Mouse (Mus musculus) thymus, postnatal 10 days (tissue): Measurements from ENCODE around the gene Arrdc2.

Experiments used
- DNase-seq, 2 experiments: peaks; one replicate each; pipeline ENCODE4 v3.0.0; 2021; ENCODE audit warnings: low spot score in 2 of 2

Gene Arrdc2

DNA sequence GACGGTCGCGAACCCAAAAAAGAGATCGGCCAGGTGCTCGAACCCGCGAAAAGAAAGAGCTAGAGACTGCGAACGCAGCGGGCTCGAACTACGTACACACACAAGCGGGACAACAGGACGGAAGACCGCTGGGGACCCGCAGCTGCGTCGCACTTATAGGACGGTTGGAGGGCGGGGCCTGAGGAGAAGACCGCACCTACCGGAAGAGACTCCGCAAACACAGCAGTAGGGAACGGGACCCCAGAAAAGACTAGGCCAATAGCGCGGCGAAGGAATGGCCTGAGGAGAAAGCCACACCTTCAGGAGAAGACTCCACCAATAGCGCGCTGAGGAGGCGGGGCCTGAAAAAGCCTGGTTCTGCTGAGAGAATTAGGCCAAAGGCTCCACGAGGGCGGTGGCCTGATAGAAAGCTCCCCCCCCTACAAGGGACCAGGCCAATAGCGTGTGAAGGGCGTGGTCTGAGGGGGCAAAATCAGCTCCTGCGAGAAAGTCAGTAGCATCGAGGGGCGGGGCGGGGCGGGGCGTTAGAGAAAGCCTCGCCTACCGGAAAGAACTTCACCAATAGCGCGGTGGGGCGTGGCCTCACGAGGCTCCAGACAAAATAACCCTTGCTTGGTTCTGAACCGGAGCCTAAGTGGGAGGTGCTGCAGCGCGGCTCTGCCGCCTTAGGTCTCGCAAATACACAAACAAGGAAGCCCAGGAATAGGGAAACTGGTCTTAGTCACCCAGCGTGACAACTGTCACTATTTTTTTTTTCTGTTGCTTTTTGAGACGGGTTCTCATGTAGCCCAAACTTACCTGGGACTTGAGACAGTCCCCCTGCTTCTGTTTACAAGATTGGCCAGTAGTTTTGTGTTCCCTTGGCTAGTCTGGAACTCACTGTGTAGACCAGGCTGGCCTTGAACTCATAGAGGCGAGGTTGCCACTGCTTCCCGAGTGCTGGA lies at the start of gene Arrdc2:
TSS of gene Arrdc2 (minus strand) at position 313 of the 944 bp plus-strand sequence.
- DNase-seq: peak; percentile 98 to 100

DNA sequence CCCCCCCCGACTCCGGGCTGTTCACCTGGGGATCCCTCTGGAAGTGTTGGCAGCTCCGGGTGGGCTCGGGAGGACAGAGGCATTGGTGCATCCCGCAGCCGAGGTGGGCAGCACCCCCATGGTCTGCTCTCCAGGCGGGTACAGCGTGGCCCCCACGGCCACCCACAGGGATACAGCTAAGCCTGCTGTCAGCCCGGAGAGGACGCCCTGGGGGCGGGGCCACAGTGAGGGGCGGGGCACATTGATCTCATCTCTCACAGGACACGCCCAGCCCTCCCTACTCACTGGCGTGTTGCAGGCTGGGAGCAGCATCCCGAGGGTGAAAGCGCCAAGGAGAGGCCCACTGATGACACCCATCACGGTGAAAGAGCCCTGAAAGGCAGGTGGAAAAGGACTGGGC lies 48.1 kb upstream of the Arrdc2 start:
- no peak for DNase-seq

DNA sequence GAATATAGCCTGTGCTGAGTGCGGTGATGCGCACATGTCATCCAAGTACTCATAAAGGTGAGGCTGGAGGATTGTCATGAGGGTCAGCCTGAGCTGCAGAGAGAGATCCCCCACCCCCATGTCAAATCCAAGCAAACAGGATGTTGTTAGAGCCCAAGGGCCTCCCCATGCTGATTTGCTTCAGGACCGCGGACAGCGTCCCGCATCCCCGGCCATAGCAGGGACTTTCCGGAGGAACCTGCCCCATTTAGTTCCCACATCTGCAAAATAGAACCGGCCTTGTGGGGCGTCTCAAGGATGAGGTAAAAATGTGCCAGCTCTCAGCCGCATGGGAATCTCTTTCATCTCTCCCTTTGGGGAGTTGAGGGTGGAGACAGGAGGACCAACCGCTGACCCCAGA lies 46.1 kb upstream of the Arrdc2 start:
- no peak for DNase-seq

DNA sequence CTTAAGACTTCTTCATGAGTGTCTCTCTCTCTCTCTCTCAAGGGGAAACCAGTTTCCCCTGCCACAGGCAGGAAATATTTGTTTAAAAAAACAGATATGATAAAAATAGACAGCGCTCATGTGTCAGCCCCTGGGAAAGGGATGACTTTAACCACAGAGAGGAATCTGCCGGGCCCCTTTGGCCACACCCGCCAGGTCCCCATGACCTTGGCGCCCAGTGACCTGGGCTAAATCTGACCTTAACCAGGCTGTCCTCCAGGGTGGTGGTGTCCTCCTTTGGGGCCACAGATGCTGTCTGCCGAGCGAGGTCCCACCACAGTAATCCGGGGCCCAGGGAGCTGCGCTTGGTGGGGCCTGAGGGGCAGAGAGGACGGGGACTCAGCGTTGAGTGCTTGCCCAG lies 45.2 kb upstream of the Arrdc2 start:
- no peak for DNase-seq

DNA sequence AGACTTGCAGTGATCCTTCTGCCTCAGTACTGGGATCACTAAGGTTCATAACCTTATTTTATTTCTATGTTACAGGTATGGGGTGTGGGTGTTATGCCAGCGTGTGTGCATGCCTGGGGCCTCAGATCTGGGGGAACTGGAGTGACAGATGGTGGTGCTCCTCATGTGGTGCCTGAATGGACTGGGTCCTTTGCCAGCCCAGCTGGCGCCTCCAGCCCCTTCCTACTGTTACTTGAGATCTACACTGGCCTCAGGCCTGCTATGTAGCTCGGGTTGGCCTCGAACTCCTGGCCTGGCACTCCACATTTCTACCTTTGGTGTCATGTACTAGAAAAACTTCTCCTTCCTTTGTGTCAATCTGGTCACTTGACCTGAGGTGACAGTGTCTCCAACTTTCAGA lies 44.7 kb upstream of the Arrdc2 start:
- DNase-seq: no peak

DNA sequence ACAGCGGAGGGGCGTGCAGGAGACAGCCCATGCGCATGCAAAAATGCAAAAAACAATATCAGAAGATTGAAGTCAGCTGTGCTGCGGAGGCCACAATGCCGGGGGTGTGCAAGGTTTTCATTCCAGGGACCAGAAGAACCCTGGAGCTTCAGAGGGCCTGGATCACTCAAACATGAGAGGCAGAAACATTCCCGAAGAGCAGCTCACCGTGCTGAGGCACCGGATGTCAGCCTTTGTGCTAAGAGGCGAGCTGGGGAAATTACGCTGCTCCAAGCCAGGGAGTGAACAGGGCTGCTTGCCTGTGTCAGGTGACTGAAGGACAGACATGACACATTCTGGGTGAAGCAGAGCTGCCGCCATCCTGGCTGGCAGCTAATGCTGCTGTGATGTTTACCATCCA lies 41.0 kb upstream of the Arrdc2 start:
- DNase-seq: no peak

DNA sequence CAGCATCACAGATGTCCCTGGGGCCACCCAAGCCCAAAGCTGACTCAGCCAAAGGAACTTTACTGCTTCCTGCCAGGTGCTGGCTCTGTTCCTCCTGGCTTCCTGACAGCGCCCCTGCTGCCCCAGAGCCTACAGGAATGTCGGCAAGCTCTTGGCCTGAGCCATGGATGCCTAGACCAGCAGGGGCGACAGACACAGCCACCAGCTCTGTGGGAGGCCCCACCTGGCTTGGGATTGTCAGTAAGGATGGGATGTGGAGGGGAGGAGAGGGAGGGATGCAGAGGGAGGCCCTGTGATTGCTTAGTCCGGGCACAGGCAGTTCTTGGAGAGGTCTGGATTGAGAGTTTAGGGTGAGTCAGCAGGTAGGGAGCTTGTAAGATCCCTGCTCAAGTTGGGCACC lies 40.6 kb upstream of the Arrdc2 start:
- no peak for DNase-seq

DNA sequence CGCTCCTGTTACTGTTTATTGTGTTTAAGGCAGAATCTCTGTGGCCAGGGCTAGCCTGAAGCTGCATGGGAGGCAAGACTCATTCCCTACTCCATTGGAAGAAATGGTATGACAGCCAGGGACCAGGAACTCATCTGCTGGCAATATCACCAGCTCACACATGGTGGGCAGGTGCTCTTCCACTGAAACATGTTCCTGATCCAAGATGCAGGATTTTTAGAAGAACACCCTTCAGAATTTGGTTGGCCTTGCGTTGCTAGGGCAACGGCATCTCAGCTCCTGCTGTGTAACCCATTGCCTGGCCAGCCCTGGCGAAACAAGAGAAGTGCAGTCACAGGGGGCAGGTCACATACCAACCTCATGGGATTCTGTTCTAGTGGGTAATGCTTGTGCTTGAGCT lies 40.0 kb upstream of the Arrdc2 start:
- DNase-seq: no peak

DNA sequence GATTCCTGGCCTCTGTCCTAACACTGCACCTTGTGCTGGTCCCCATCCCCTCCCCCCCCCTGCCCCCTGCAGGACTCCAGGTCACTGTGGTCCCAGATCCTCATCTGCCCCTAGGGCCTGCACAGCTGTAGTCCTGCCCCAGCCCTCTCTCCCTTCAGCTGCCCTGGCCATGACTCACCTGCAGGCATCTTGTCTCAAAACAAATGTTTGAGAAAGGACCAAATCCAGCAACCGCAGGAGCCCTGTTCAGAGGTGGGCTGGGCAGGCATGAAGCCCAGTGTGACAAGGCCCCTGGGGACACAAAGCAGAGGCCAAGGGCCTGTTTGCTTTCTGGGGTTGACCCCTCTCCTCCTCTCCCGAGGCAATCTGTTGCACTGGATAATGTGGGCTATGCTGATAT lies 38.7 kb upstream of the Arrdc2 start:
- no peak for DNase-seq

DNA sequence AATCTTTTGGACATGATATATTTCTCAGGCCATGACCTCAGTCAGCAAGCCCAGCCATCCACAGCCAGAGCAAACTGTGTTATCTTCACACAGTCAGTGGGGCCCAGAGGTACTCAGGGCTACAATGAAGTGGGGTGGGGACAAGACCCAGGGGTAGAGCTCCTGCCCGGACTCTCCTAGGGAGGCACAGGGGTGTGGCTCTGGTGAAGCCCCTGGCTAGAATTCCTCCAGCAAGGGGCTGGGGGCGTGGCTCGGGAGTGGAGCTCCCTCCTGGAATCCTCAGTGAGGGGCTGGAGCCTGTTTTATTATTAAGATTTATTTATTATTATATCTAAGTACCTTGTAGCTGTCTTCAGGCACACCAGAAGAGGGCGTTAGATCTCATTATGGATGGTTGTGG lies 36.9 kb upstream of the Arrdc2 start:
- DNase-seq: no peak

DNA sequence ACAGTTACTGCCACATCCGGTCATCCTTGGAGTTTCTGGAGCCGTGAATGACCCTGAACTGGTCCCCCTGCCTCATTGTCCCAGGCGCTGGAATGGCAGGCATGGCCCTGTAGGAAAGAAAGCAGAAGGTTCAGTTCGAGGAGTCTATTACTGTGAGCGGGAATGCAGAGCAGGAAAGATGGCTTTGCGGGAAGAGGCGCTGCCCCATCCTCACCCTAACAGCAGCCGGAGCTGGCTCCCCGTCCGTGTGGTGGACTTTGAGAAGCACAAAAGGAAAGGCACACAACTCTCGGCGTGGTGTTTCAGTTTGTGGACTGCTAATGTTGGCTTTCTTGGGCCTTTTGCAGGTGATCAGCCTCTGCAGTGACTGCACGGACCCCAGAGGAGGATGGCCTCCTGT lies 34.9 kb upstream of the Arrdc2 start:
- no peak for DNase-seq

DNA sequence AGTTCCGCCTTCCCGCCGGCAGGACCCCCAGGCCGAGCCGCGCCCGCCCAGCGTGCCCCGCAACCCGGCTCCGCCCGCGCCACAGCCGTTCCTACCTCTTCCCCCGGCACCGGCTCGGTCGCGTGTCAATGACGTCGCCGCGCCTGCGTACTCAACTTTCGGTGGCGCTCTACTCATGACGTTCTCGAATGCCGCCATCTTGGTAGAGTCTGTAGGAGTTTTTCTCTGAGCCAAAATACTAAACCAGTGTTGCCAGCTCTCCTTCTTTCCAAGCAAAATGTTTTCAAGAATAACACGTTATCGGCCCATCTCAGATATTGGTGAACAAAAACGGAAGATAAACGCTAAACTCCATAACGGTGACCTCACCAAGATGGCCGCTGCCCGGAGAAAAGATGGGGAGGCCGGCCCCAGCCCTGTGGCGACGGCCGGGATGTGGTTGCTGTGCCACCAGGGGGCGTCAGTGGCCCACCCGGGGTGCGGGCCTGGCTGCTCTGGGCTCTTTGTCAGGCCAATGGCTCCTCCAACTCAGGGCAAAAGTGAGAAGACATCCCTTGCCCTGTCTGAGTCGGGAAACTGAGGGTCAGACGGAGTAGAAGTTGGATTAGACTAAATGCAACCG lies 34.0 kb upstream of the Arrdc2 start, which contains the start of gene Ccdc124:
TSS of gene Ccdc124 (minus strand) at position 572 of the 622 bp plus-strand sequence.
- DNase-seq: peak; percentile 93 to 95

DNA sequence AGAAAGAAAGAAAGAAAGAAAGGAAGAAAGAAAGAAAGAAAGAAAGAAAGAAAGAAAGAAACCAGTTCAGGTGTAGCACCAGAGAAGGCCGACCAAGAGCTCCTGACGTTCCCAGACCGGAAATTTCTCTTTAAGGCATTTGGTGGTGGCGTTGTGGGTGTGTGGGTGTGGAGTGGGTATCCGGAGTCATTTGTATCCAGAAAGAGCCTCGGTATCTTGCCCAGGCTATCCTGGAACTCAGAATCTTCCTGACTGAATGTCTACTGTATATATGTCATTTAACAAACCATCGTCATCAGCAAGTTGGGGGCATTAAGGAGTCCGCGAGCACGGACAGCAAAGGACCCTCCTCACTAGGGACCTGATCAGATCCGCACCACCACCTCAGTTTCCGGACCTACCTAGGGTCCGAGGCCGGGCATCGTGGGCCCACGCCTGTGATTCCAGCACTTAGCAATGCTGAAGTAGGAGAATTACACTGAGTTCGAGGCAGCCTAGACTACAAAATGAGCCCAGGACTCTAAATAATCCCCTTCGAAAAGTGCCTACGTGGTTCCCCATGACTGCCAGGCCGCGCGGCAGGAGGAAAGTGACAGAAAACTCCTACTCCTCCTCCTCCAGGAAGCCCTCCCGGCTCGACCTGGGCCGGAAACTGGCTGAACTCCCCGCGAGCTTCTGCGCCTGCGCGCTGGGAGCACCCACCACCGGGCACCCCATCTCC lies 33.3 kb upstream of the Arrdc2 start:
- DNase-seq: no peak

DNA sequence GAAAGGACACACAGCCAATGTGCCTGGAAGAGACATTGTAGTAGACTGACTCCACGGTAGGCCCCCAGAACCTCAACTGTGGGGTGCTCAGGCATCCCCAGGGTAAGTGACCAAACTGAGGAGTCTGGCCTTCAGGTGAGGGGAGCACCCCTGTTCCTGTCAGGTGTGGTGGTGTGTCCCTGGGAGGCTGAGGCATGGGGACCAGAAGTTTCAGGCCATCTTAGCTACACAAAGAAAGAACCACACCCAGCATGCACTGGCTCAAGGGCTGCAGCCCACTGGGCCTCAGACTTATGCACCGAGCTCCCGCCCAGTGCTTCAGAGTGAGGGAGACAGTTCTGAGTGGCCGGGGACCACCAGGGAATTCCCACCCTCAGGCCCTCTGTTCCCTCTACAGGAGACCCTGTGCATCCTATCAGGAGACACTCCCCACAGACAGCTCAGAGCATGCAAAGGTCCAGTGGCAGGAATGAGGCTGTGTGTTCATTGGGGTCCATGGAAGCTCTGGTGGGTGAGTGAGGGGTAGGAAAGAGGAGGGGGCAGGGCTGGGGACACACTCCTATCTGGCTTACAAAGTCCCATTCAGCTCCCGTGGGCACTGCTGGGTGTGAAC lies 31.8 kb upstream of the Arrdc2 start:
- DNase-seq: no peak

DNA sequence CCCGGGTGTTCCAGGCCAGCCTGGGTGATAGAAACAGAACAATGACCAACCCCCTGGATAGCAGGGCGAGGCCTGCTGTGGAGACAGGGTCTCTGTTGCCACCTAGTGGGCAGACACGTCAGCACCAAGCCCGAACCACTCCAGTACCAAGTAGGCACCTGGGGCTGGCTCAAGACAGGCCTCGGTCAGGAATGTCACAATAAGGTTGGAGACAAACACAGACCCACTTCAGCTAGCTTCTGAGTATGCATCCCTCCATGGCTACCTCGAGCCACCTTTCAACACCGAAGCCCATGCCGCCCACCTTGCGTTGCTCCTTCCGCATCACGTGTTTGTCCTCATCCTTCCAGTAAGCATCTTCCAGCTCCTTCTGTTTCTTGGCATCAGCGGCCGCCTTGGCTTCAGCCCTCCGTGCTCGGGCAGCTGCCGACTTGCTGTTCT lies 30.1 kb upstream of the Arrdc2 start:
- DNase-seq: peak in 1 of 2 experiments; percentile 67

DNA sequence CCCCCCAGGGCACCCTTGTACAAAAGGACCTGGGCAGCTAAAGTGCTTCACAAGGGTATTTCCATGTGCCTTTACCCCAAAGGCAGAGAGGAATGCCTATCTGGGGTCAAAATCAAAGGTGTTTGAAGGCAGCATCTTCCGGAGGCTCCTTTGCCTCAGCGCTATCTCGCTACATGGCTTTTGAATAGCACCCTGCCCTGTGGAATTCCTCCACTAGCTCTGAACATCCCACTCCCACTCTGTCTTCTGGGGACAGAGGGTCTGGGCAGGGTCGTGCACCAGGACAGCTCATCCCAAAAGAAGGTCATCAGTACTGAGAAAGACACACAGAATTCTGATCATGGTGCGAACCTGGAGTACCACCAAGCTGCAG lies 29.7 kb upstream of the Arrdc2 start:
- no peak for DNase-seq

DNA sequence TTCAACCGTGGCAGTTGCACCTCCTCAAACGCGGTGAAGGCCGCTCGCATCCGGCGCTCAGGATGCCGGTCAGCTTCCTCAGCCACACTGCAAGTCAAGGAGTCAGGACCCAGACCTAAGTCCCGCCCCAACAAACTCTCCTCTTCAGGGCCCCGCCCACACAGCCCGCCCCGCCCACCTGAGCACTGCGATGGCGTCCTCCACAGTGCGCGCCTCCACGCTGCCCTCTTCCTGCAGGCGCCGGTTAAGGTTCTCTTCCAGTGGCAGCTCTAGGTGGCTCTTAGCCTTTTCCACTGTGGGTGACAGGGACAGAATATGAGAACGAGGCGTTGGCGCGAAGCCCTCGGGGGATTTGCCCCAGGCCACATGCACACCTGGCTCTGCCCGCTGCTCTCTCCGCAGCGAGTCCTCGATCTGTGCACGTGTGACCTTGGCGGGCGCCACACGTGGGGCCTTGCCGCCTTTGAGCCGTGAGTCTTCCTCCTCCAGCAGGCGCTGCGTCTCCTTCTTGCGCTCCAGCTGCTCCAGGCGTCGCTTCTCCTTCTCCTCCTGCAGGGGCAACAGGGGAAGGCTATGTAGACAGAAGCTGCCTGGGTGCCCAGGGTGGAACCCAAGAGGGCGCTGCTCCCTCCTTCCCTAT lies 29.2 kb upstream of the Arrdc2 start:
- DNase-seq: peak; percentile 60 to 63

DNA sequence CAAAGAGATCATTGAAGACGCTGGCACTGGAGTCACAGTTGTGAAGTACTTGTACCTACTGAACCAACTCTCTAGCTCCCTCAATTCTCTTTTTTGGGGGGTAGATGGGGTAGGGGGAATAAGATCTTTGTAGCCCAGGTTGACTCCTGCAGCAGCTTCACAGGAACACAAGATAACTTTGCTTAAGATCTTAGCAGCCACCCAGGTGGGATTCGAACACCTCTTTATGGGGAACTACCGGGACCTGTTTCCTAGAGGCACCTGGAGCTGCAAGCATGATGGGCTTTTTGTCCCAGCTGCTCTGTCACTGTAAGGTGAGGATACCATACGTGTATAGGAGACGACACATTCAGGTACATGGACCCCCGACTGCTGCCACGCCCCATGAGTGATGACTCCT lies 27.0 kb upstream of the Arrdc2 start:
- no peak for DNase-seq

DNA sequence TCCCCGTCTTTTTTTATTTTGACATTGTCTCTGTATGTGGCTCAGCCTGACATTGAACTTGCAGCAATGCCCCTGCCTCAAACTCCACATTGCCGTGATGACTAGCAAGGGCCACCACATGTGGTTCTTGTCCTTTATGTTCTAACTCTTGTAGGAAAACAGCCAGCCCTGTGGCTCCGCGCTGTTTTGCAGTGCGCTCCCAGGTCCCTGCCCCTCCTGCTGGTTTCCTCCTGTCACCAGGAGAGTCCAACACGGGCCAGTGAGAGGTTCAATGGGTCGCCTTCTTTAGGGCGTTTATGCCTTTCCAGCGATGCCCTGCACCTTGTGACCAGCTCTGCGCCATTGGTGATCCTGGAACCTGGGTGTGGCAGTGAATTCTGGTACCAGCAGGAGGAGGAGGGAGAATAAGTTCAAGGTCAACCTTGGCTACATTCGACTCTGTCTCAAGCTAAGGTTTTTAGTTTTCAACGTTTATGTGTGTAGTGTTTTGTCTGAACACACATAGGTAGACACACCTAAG lies 26.5 kb upstream of the Arrdc2 start:
- peak in 1 of 2 experiments; percentile 55 for DNase-seq

DNA sequence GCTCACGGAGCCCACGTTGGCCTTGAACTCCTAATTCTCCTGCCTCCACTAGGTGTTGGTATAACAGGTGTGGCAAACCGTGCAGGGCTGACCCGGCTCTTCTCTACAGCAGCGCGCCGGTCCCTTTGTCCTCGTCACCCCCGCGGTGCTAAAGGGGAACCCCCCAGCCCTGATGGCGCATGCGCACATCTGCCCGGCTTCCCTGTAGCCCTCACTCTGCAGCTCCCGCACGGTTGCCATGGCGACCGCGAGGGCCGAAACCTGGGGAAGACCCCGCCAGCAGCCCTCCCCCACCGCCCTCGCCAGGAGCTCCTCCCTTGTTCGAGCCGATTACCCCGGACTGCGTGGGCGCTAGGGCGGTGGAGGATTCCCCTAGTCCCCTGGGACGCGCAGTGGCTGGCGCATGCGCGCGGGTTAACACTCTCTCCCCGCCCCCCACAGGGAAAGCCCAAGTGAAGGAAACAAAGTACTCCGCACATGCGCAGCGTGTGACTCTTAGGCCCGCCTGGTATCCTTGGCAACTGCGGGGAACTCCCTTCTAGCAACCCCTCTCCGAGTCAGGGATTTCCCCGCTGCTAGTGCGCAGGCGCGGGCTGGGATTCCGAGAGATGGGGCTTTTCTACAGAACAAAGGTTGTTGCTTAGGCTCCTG lies 26.0 kb upstream of the Arrdc2 start:
- peak; percentile 99 for DNase-seq
